Mouse (Mus musculus): ENCODE results near the gene Rnf186. TPM values are rescaled to one million over a fixed set of nuclear protein-coding genes. Genes with fewer than 3 reads are reported as not detected.
"Not testable (repeated sequence)": the region's sequence is repeated elsewhere in the genome, so short reads cannot be mapped to it uniquely, and the experiment has no call there.

Rnf186 gene
- polyA plus RNA-seq, 1 experiment, result not detected

DNA sequence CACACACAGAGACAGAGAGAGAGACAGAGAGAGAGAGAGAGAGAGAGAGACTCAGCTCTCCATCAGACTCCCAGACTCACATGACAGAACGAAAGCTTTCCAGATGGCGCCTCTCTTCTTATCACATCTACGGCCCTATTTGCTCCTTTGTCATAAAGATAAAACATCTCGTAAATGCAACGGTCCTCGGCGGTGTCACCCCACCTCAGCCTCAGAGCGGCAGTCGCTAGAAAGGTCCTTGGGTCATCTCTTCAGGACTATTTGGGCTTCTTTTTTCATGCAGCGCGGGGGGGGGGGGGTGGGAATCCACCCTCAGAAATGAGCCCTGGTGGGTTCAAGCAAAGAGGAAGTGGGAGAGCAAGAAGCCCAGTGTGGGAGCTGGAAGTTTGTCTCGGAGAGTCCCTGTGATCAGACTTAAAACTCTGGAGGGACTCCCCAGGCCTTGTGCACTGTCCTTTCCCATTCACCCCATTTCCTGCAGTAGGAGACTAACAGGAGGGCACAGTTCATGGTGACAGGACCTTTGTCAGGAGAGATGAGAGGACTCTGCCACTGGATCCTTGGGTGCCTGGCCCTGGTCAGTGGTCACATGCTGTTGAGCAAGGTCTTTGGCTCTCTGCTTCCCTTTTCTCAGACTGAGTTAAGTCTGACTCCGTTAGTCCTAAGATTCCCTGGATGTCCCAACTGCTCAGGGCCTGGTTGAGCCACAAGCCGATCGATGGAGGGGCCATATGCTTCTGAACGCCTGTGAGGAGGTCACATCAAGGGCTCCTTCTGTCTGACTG is 2.1 kb downstream of the Rnf186 start:
- H3K4me1 ChIP-seq (ENCODE audit: control insufficient read depth, insufficient read depth, low read length), result peaks cover 29% of the 10 kb centered on the region
- no peak overlapping the region for H3K4me3 ChIP-seq (ENCODE audit: insufficient read depth, low read length)
- TF ChIP-seq POLR2A (IDR thresholded peaks at IDR 0.05; ENCODE audit: borderline replicate concordance, low read depth, low read length), result no peak
- TF ChIP-seq CTCF (IDR thresholded peaks at IDR 0.05; ENCODE audit: low read depth, low read length), result no peak
- peak overlapping the region; percentile 87 for H3K27ac ChIP-seq (ENCODE audit: insufficient read depth, low read depth, low read length)

DNA sequence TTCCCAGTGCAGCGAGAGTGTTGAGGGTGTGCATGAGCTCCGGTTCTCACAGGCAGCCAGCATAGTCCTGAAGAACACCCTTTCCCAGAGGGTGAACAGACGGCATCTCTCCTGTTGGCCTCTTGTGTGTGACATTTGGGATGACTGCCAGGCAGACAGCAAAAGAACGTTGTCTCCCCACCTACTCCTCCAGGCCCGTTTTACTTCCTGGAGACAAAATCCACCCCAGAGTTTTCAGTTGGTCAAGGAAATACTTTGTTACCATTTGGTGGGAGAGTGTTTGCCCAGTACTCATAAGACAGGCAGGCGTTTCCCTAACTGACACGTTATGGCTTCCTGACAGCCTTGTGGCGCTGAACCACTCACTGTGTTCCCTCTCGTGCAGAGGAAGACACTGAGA is 2.8 kb downstream of the Rnf186 start:
- Histone ChIP-seq H3K4me1 (ENCODE audit: control insufficient read depth, insufficient read depth, low read length) (peaks cover 32% of the 10 kb centered on the region), H3K4me3 (ENCODE audit: insufficient read depth, low read length) (no peak overlapping the region), H3K27ac (ENCODE audit: insufficient read depth, low read depth, low read length) (peak overlapping the region; percentile 87)
- no peak for TF ChIP-seq CTCF (IDR thresholded peaks at IDR 0.05; ENCODE audit: low read depth, low read length)
- TF ChIP-seq POLR2A (IDR thresholded peaks at IDR 0.05; ENCODE audit: borderline replicate concordance, low read depth, low read length), result no peak

DNA sequence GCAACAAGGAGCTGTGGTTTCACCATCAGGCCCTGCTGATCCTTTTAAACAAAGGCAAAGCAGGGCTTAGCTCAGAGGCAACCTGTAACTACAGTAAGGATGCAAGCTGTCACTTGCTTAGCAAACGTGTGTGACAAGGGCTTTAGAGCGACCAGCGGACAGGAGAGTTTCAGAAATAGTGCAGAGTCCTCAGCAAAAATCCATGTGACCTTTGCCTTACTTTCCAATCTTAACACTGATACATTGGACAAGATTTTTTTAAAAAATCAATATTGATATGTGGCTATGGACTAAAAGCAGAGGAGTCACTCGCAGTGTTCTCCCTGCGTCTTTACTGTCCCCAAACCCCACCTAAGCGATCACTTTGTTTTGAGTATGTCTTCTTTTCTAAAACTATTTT is 4.5 kb downstream of the Rnf186 start:
- peaks cover 39% of the 10 kb centered on the region for H3K4me1 ChIP-seq (ENCODE audit: control insufficient read depth, insufficient read depth, low read length)

DNA sequence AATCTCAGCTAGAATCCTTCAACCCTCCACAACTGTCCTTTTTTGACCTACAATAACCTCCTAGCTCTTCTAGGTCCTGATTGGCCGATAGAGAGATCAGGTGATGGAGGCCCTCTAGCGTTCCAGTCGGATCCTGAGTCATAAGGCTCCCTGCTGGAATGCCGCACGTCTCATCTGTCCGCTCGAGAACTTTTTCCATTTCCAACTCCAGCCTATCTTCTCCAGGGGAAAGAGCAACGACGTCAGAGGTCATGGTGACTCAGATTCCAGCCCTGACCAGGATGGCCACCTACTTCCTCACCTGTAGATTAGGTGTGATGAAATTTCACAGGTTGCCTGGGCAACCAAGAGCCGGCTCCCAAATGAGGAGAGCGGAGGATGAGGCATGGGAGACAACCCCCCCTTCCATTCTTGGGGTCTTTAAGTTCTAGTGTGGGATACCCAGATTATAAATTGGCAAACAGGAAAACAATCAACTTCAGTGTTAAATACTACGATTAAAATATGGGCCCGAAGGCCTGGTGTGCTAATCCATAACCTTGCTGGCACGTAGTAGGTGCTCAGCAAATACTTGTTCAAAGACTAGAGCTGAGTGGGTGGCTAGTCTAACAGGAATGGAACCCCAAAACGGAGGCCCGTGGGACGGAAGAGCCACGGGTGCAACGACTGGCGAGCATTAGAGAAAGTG is 5.4 kb downstream of the Rnf186 start:
- Histone ChIP-seq H3K4me3 (ENCODE audit: insufficient read depth, low read length) (peak overlapping the region; percentile 90), H3K27ac (ENCODE audit: insufficient read depth, low read depth, low read length) (peak overlapping the region; percentile 92), H3K4me1 (ENCODE audit: control insufficient read depth, insufficient read depth, low read length) (peaks cover 39% of the 10 kb centered on the region)
- no peak; the same call in 1 of the 2 replicates for TF ChIP-seq CTCF (IDR thresholded peaks at IDR 0.05; ENCODE audit: low read depth, low read length)
- TF ChIP-seq POLR2A (IDR thresholded peaks at IDR 0.05; ENCODE audit: borderline replicate concordance, low read depth, low read length), result no peak

More for the DNA sequence above, 4.5 kb downstream of the Rnf186 start:
- Histone ChIP-seq H3K4me3 (ENCODE audit: insufficient read depth, low read length) (no peak overlapping the region), H3K27ac (ENCODE audit: insufficient read depth, low read depth, low read length) (no peak overlapping the region)
- no peak for TF ChIP-seq CTCF (IDR thresholded peaks at IDR 0.05; ENCODE audit: low read depth, low read length)
- no peak for TF ChIP-seq POLR2A (IDR thresholded peaks at IDR 0.05; ENCODE audit: borderline replicate concordance, low read depth, low read length)

DNA sequence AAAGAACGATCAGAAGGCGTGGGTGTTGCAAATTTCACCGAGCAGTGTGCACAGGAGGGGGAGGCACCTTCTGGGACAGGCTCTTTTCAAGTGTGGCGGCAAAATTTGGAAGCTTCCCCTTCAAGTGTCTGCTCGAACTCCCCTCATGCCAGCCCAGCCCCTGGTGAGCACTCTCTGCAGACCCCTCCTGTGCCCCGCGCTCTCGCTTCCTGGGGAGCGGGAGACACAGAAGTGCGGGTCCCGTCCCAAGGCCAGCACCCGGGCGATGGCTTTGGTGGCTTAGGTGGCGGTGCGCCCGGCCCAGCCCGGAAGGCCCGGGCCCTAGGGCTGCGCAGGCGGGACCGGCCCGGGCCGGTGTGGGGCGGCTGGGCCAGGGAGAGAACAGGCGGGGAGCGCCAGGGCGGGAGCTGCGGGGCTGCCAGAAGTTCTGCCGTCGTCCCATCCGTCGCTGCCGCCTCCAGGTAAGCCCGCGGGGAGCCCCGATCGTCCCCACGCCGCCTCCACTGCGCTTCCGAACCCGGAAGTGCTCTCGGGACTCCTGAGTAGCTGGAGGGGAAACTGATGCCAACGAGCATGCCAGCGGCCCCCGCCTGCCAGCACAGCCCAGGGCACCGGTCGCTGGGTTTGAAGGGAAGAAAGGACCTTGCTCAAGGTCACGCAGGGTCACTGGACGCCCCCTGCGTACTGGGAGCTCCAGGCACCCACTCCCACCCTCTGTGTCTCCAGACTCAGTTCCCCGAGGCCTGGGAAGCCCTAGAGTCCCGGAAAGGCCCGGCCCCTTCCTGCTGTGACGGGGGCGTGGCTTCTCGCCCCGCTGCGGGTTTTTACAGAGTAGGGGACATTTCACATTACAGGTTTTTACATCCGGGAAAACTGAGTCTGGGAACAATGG is 6.2 kb downstream of the Rnf186 start, which contains the start of gene Tmco4:
Gene Tmco4, plus strand, starts transcription at position 62 of the 892 bp plus-strand sequence.
- H3K4me1 ChIP-seq (ENCODE audit: control insufficient read depth, insufficient read depth, low read length), result peaks cover 39% of the 10 kb centered on the region
- 0 out of 2 replicates have a peak, but pooled peaks have one; percentile 40 for TF ChIP-seq POLR2A (IDR thresholded peaks at IDR 0.05; ENCODE audit: borderline replicate concordance, low read depth, low read length)
- TF ChIP-seq CTCF (IDR thresholded peaks at IDR 0.05; ENCODE audit: low read depth, low read length), result no peak
- peak within 1 kb of the TSS; percentile 92 for H3K27ac ChIP-seq (ENCODE audit: insufficient read depth, low read depth, low read length)
- H3K4me3 ChIP-seq (ENCODE audit: insufficient read depth, low read length), result peak within 1 kb of the TSS; percentile 90

DNA sequence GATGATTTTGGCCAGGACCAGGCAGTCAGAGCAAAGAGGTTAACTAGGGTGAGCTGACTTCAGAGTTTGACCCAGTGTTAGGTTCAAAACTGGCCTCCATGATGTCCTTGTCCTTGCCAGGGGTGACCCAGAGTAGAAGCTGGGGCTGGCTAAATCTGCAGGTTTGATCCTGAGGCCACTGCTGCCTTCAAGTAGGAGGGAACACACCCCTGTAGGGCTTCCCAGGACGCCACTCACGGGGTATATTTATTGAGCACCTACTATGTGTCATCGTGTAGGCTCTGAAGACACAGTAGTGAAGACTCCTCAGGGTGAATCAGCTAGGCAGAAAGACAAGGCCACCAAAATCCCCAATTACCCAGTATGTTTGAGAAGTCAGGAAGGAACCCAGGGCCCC is 6.8 kb downstream of the Rnf186 start:
- Histone ChIP-seq H3K4me3 (ENCODE audit: insufficient read depth, low read length) (peak overlapping the region; percentile 90), H3K4me1 (ENCODE audit: control insufficient read depth, insufficient read depth, low read length) (peaks cover 34% of the 10 kb centered on the region), H3K27ac (ENCODE audit: insufficient read depth, low read depth, low read length) (peak overlapping the region; percentile 30; the same call in 1 of the 2 replicates)
- TF ChIP-seq CTCF (IDR thresholded peaks at IDR 0.05; ENCODE audit: low read depth, low read length) (no peak), POLR2A (IDR thresholded peaks at IDR 0.05; ENCODE audit: borderline replicate concordance, low read depth, low read length) (no peak)

DNA sequence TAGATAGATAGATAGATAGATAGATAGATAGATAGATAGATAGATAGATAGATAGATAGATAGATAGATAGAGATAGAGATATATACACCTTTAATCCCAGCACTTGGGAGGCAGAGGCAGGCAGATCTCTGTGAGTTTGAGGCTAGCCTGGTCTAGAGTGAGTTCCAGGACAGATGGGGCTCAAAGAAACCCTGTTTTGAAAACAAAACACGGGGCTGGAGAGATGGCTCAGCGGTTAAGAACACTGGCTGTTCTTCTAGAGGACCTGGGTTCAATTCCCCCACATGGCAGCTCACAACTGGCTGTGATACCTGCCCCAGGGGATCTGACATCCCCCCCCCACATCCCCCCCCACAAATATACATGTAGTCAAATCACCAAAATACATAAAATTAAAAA is 7.6 kb downstream of the Rnf186 start:
- not testable (repeated sequence) for H3K27ac ChIP-seq (ENCODE audit: insufficient read depth, low read depth, low read length); H3K4me3 ChIP-seq (ENCODE audit: insufficient read depth, low read length)
- H3K4me1 ChIP-seq (ENCODE audit: control insufficient read depth, insufficient read depth, low read length), result peaks cover 28% of the 10 kb centered on the region

DNA sequence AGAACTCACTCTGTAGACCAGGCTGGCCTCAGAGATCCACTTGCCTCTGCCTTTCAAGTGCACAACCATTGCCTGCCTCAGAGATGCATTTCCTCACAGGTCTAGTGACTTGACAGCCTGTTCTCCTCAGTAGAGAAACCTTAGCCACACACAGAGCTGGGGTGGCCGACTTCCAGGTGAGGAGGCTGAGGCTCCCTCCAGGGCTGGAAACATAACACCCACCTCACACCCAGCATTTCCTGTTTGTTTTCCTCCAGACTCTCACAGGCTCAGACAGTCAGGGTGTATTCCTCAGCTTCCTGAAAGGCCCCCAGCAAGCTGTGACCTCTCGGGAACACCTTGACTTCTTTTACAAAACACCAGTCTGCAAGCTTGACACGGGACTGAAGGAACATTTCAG is 8.3 kb downstream of the Rnf186 start:
- TF ChIP-seq POLR2A (IDR thresholded peaks at IDR 0.05; ENCODE audit: borderline replicate concordance, low read depth, low read length), result no peak
- no peak for TF ChIP-seq CTCF (IDR thresholded peaks at IDR 0.05; ENCODE audit: low read depth, low read length)
- no peak overlapping the region for H3K27ac ChIP-seq (ENCODE audit: insufficient read depth, low read depth, low read length)
- peaks cover 23% of the 10 kb centered on the region for H3K4me1 ChIP-seq (ENCODE audit: control insufficient read depth, insufficient read depth, low read length)
- no peak overlapping the region for H3K4me3 ChIP-seq (ENCODE audit: insufficient read depth, low read length)

DNA sequence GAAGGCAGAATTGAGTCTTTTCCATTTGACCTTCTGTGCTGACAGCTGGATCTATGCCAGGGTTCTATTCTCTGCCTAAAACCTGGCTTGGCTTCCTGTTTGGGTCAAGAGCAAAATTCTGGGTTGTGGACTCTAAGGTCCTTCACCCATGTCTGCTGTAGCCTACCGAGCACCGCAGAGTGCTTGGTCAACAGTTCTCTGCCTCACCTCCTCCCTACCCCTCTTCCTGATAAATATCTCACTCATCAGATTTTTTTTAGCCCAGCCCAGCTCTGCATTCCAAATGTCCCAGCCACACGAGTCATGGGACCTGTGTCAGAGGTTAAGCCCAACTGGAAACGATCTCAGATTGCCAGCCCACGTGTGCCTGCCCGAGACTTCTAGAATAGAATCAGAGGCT is 9.1 kb downstream of the Rnf186 start:
- Histone ChIP-seq H3K4me3 (ENCODE audit: insufficient read depth, low read length) (no peak overlapping the region), H3K27ac (ENCODE audit: insufficient read depth, low read depth, low read length) (no peak overlapping the region), H3K4me1 (ENCODE audit: control insufficient read depth, insufficient read depth, low read length) (peaks cover 25% of the 10 kb centered on the region)
- TF ChIP-seq POLR2A (IDR thresholded peaks at IDR 0.05; ENCODE audit: borderline replicate concordance, low read depth, low read length) (no peak), CTCF (IDR thresholded peaks at IDR 0.05; ENCODE audit: low read depth, low read length) (no peak)
